Mouse (Mus musculus) T-cell, adult 2 months (primary cell): Measurements from ENCODE around the gene Dgkh.
A peak's percentile ranks its signal among the peaks of the same experiment; 100 is the strongest.

Experiments used
- DNase-seq: peaks from one replicate; pipeline ENCODE4 v3.0.0; 2022; ENCODE audit warnings: low spot score

Gene Dgkh

DNA sequence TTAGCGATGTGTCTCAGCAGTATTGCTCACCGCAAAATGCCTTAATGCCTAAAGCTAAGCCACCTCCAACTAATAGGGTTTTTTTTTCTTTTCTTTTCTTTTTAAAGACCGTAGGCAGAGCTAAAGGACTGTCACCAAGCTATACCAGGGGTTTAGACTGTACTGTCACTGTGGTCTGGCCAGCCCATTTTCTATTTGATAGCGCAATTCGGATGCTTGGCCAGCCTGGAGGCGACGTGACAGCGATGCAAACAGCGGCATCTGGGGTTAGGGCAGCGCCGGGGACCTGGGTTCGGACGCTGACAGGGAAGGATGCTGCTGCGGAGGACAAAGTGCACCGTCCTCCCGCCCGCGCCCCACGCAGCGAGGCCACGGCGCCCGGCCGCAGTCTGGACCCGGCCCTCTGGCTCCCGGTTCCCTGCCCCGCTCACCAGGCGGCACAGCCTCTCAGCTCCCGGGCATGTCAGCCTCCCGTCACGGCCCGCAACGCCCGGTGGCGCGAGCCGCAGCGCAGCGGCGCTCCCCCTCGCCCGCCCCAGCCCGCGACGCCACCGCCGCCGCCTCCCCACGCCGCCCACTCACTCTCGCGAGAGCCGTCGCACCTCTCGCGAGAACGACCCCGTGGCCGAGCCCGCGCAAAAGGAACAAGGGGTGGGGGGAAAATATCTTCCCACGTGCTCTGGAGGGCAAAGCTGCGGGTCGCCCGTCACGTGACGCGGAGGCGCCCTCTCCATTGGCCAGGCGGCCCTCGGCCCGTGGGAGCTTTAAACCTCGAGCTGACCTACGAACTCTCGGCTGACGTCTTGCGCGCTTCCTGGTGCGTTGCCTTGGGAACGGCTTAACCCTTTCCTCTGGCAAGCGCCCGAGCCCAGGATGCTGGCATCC lies 196.1 kb downstream of the Dgkh start, which contains the start of gene Akap11:
Gene Akap11 (minus strand): TSS at position 528 of the 885 bp plus-strand sequence.
- DNase-seq: peak; percentile 94

GRCm38 (mm10) chr14:78535366-78535765 lies 197.2 kb downstream of the Dgkh start:
- DNase-seq: no peak

DNA sequence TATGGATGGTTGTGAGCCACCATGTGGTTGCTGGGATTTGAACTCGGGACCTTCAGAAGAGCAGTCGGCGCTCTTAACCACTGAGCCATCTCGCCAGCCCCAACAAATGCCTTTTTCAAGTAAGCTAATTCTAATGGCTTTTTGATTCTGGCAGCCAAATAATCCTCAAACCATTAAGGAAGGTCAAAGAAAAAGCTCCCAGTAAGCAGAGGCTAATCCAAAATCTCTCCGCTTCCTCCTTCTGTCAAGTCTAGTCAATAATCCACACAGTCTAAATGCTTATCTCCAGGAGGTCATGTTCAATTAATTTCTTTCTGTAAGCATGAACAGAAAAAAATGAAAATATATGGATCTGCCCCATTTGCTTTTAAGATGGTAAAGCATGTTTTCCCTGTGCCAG lies 197.9 kb downstream of the Dgkh start:
- DNase-seq: no peak

DNA sequence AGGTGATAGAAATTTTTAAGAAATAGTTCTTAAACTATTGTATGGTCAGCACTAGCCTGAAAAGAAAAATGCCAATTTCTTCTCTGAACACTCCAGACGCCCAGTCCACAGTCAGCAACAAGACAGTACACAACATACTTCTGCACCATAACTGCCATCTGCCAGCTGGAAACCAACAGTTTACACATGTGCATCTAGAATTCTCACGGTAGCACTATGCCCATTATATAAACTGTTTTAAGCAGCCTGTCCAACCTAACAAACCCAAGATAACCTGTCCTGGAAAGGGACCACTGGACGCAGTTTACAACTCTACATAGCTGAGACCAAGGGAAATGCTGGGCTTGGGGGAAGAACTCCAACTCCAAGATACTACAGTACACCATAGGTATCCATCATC lies 198.9 kb downstream of the Dgkh start:
- DNase-seq: no peak

- DNase-seq: no peak
These were observed 200.2 kb downstream of the Dgkh start for GRCm38 (mm10) chr14:78532345-78532744.

DNA sequence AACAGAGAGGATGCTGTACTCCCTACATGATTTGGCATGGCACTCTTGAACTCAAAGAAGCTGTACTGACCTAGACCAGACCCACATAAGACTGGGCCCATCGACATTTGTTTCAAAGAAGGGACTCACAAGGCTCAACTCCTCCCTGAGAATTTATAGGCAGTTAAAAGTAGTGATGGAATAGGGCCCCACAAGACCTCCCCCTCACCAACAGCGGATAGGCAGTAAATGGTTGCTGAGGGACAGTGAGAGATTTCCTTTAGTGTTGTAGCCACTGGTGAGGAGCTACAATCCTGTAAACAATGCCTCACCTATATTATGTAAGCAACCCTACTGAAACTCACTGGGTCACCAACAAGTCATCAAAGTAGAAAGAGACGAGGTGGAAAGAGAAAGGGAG lies 202.3 kb downstream of the Dgkh start:
- no peak for DNase-seq

DNA sequence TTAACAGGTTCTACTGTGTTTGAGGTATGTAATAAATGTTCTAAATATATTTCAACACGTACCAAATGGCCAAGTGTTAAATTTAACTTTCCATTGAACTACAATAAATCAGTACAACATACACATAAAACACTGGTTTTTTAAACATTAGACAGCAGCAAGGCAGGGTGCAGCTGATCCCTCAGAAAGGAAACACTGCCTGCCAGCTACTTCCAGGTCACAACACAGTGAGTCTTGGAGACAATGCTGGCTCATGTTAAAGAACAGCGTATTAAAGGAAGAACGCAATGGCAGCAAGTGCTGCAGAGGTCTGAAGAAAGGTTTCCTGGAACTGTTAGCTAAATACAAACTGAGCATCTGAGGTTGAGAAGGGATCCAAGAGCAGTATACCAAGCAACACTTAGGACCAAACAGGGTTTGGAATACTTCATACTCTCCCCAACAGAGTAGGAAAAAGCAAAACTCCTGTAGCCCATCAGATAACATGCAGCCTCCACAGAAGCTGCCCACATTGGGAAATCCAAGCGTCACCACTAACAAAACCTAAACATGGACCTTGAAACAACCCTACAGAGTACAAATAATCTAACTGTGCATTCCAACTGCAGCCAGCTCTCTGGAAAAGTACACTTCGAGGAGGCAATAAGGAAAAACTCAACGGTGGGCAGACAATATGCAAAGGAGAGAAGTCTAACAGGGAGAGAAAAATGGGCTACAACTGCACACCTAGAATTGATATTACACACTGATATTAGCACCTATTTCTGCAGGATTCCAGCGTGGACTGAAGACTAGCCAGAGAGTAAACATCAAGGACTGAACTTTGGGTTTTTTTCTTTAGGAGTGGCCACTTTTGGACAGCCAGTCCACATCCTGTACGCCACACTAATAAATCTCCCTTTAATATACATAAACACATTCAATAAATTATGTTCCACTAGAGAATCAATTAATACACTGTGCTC lies 203.8 kb downstream of the Dgkh start:
- DNase-seq: no peak

DNA sequence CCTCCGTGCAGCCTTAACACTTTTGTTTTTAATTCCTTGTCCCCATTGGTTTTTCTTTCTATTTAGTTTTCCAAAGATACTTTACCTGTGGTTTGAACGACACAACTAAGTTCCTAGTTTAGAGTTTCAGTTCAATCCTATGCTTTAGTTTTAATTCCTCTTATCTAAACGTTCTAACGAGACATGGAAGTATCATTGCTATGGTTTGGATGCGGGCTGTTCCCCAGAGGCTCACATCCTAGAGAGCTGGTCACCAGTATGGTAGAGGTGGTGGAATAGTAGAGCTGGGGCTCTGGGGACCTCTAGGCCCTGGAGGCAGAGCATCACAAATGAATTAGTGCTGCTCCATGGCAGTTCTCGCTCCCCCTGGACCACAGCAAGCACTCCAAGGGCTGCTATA lies 205.7 kb downstream of the Dgkh start:
- DNase-seq: no peak

DNA sequence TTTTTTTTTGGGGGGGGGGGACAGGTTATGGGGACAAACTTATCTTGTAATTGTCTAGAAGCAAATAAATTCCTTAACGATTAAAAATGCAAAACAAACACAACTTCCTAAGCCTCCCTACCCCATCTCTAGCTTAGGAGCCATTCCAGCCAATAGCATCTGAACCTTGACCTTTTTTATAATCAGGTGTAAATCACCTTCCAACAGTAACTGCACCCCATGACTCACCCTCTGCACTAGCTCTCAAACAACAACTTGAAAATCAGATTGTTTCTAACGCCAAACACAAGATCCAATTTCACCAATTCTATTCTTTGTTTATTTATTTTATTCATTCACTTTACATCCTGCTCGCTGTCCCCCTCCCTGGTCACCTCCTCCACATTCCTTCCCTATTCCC lies 206.1 kb downstream of the Dgkh start:
- no peak for DNase-seq

- DNase-seq: no peak
These were observed 206.7 kb downstream of the Dgkh start for GRCm38 (mm10) chr14:78525611-78526457.

DNA sequence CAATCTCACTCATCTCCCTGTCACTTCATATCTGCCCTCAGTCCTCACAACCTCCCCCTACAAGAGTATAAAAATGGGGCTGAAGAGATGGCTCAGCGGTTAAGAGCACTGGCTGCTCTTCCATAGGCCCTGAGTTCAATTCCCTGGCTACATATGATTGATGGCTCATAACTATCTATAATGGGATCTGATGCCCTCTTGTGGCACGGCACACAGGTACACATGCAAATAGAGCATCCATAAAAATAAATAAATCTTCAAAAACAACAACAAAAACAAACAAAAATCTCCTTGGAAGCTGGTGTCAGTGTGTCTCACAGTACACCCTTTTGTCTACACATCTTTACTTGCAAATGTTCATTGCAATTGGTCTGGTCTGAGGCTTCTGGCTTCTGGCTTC lies 207.5 kb downstream of the Dgkh start:
- DNase-seq: no peak

DNA sequence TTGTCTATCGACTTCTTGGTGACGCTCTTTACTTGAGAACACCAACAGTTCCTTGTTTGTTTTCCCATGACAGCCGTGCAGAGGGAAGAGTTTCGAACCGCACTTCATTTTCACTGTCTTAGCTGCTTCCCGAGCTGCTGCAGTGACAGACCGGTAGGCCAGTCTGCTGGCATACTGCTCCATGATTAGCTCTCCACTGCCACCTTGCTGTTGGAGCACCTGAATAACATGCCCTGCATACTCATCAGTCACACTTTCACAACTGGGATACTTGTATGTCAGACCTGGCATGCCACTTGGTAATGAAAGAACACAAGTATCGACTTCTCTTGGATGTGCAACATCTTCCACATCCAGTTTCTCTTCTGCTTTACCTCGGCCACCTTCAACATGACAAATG lies 221.9 kb downstream of the Dgkh start:
- DNase-seq: no peak

GRCm38 (mm10) chr14:78509791-78510190 lies 222.8 kb downstream of the Dgkh start:
- DNase-seq: no peak
